Mouse (Mus musculus): ENCODE data around the gene Eif3g. TPM values are rescaled to one million over a fixed set of nuclear protein-coding genes. Genes with fewer than 3 reads are reported as not detected.
A peak's percentile ranks its signal among the peaks of the same experiment; 100 is the strongest.

Eif3g gene
- 143 and 150 TPM in 2 replicates for total RNA-seq (2021)
- long read RNA-seq, transcript Eif3g-201 (11 exons, 1,101 nt): major isoform, 96 of 115 reads
- long read RNA-seq, partial matches to known transcripts: 10 of 115 reads
- long read RNA-seq, other reads (novel, unspliced or antisense): 9 of 115 reads

DNA sequence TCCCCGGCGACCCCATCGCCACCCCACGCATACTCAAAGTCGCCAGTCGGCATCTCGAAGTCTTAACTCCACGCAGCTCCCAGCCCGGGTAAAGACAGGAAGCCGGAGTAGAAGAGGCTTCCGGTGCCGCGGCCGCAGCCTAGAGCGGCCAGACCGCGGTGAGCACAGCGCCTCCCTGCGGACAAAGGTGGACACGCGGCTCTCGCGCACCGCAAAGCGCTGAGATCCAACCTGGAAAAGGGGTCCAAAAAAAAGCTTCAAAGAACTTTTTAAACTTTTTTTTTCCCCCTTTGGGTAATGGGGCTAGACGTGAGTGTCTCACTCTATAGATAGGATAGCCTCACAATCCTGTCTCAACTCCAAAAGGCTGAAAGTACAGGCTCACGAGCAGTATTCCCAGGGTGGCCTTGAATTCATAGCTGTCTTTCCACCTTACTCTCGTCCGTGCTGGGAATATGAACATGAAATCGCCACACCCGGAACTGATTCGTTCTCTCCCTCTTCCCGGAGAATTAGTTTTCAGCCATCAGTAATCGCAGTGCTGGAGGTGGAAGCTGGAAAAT is at the start of gene Eif3g:
Gene Eif3g, minus strand, starts transcription at position 113 of the 563 bp plus-strand sequence.
- peak; percentile 88 for DNase-seq

DNA sequence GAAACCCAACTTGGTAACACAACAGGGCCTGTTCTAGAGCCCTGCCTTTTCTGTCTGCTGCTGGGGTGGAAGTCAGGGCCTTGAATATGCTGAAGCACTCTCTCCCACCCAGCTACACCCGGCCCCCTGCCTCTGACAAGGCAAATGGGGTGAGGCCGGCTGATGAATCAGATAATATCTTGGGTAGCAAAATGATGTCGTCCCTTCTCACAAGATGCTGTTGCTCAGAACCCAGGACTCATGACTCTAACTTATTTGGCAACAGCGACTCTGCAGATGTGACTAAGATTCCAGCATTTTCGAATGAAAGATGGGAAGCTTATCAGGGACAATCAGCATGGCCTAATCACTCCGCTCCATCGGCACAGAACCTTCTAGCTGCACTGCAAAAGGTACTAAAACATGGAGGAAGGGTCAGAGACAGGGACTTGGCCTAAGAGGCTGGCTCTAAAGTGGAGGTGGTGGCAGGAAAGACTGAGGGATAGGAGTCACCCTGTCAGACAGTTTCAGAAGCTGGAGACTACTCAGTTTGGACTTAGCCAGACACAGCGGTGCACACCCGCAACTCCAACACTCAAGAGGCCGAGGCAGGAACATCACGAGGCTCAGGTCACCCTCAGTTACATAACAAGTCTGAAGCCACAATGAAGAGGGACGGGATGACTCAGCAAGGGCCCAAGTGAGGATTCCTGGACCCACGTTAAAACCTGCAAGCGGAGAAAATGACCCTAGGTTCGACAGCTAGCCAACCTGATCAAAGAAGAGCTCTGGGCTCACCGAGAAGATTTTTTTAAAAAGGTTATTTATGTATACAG is 47.9 kb upstream of the Eif3g start:
- DNase-seq: no peak

- DNase-seq: no peak
Measured at GRCm38 (mm10) chr9:20944697-20945370, 46.4 kb upstream of the Eif3g start.

GRCm38 (mm10) chr9:20943911-20944310 is 45.5 kb upstream of the Eif3g start:
- DNase-seq: no peak

- DNase-seq: peak; percentile 74
Measured at GRCm38 (mm10) chr9:20943396-20943795, 45.0 kb upstream of the Eif3g start.

DNA sequence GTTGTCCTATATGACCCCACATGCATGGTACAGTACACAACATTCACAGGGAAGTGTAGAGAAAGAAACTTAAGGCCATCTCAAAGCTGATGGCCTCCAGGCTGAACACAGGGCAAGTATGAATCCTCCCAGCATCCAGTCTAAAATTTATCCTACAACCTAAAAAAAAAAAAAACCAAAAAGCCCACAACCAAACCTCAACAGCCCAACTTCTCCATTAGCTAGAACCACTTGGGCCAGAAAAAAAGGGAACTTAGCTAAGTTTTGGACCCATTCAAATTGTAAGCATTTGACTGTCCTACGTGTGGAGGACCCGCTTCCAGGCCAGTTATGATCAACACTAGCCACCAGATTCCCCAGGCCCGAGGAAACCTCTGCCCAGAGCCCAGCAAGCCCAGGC is 24.8 kb upstream of the Eif3g start:
- no peak for DNase-seq

DNA sequence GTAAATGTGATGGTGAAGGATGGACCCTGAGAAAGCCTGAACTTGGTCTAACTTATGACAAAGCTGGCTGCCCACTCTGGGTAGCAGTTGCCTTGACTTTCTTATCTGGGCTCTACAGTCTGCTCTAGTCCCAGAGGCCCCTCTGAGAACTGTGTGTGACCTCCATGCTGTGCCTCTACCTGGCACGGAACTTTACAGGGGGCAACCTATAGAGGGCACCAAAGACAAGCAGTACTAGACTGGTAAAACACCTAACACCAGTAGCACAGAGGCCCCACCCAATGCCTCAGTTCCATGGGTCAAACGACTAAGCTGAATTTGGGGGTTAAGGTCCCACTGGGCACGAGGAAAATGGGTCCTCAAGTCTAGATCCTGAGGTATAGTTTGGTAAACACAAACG is 17.7 kb upstream of the Eif3g start:
- DNase-seq: no peak

- no peak for DNase-seq
Measured at GRCm38 (mm10) chr9:20909948-20910347, 11.5 kb upstream of the Eif3g start.

GRCm38 (mm10) chr9:20902174-20902491 is 3.7 kb upstream of the Eif3g start:
- no peak for DNase-seq

DNA sequence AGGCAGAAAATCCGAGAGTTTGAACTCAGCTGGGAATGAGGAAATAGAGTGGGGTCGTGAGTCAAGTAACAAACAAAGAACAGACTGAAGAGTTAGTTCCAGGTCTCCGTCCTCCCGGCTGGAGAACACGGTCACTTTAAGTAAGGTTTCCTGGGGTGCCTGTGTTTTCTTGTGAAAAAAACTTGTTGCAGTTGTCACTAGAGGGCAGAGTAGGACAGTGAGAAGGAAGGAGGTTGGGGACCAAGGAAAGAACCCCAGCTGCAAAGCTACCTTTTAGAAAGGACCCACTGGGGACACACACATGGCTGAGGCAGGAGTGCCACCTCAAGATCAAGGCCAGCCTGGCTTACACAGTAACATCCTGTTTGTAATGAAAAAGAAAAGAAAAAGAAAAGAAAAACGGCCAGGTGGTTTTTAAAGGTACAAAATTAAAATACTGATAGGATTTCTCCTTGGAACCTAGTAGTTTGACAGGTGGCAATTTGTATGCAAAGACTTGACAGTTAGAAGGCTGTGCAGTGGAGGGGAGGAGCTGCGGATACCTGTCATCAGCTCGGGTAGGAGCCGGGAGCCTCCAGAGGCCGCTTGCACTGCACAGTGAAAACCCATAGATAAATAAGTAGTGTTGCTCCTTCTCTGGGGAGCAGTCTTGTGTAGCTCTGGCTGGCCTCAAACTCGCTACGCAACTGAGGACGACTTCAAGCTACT is 3.2 kb upstream of the Eif3g start:
- DNase-seq: no peak

DNA sequence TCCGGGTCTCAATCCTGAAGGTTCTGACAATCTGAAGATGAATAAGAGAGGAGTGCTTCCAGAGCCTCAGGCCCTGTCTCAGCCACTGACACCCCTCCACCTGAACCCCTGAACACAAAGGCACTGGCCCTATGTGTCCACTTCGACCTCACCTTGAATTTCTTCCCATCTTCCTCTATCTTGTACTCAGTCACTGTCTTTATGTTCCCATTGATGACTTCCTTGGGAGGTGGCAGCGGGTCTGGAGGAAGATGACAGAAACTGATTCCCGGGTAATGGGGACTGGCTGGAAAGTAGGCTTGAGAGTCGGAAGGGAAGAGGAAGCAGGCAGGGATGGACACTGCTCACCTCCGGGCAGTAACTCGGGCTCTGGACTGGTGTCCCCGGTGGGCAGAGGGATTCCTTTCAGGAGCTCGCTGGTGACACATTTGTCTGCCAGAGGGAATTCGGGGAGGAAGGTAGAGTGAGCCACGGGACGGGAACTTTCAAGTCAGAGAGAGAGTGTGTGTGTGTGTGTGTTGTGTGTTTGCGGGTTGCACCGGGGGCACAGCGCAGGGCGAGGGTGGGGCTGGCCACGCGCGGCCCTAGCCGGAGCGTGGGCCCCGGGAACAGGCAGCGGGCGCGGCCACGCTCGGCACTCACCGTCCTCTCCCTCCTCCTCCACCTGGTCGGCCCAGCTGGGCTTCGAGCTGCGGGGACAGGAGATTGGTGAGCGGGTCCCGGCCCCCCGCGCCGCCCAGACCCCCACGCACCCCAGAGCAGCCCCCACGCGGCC is 500 bp downstream of the Eif3g start:
- no peak for DNase-seq

- DNase-seq: no peak
Measured at GRCm38 (mm10) chr9:20895382-20895781, 3.0 kb downstream of the Eif3g start.

GRCm38 (mm10) chr9:20894629-20895028 is 3.8 kb downstream of the Eif3g start:
- no peak for DNase-seq

- DNase-seq: no peak
Measured at GRCm38 (mm10) chr9:20893590-20894343, 4.7 kb downstream of the Eif3g start.

- no peak for DNase-seq
Measured at GRCm38 (mm10) chr9:20893069-20893468, 5.4 kb downstream of the Eif3g start.

- no peak for DNase-seq
Measured at GRCm38 (mm10) chr9:20892104-20892653, 6.2 kb downstream of the Eif3g start.

- DNase-seq: no peak
Measured at GRCm38 (mm10) chr9:20891339-20892103, 6.9 kb downstream of the Eif3g start.

DNA sequence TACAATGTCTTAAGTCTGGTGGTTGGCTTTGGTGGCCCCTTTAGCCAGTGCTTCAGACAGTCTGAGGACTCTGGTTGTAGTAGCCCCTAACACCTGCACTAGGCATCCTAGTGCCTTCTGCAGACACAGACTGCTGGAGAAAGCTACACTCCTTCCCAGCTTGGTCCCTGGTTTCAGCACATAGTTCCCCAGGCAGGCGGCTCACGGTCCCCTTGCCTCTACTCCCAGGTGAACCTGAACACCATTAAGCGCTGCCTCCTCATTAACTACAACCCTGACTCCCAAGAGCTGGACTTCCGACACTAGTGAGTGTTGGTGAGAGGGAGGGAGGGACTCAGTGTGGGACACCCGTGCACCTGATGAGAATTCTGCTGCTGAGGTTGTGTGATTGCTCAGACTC is 8.0 kb downstream of the Eif3g start:
- no peak for DNase-seq

- no peak for DNase-seq
Measured at GRCm38 (mm10) chr9:20889185-20890141, 9.0 kb downstream of the Eif3g start.

Data from adrenal gland, postnatal 25 days (tissue).